Mouse (Mus musculus): ENCODE results near the gene Pafah1b1.

Gene Pafah1b1

DNA sequence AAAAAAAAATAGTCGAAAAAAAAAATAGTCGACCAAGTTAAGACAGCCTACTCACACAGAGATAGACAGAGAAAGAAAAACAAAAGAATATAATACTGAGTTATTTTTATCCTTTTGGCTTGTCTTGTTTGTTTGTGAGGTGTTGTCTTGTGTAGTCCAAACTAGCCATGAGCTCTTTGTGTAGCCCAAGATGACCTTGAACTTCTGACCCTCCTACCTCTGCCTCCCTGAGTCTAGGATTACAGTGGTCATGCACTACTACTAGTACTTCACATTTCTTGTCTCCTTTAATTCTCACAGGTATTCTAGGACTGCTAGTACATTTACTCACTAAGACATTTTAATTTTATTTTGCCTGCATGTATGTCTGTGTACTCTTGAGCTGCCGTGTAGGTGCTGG, 97.0 kb downstream of the Pafah1b1 start:
- no peak for DNase-seq (ENCODE audit: inconsistent age in 2 of 2, low spot score in 1 of 2)

DNA sequence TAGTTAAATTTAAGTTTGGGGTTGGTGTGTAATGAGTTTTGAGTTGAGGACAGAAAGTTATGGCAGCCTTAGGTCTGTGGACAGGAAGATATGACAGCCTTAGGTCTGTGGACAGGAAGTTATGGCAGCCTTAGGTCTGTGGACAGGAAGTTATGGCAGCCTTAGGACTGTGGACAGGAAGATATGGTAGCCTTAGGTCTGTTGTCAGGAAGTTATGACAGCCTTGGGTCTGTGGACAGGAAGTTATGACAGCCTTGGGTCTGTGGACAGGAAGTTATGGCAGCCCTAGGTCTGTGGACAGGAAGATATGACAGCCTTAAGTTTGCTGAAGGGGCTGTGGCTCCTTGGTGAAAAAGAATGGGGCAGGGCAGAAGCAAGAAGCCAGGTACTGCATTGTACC, 99.1 kb downstream of the Pafah1b1 start:
- no peak for DNase-seq (ENCODE audit: inconsistent age in 2 of 2, low spot score in 1 of 2)

All from adrenal gland, adult (tissue).